Mouse (Mus musculus) midbrain, embryonic 14.5 days (tissue): ENCODE results near the gene Ppm1g. TPM values are rescaled to one million over a fixed set of nuclear protein-coding genes. Genes with fewer than 3 reads are reported as not detected.
"Not testable (repeated sequence)": the region's sequence is repeated elsewhere in the genome, so short reads cannot be mapped to it uniquely, and the experiment has no call there.

Experiments used
- ATAC-seq: fragments of 200-750 bp; cut with Nextera tagmentation; 2 replicates; pipeline ENCODE4 v1.8.0; 2017; ENCODE audit warnings: moderate number of reproducible peaks, moderate library complexity; ENCODE audit not compliant: low FRiP score, low TSS enrichment
- DNase-seq: peaks from one replicate; pipeline ENCODE4 v3.0.0-alpha.2; 2015
- H3K27ac ChIP-seq: fragments of 300-500 bp; sonication (generic); replicated peaks from 2 replicates; pipeline ENCODE4 v1.5.1; 2014; ENCODE audit warnings: mild to moderate bottlenecking, low read depth, low read length, moderate library complexity
- H3K27me3 ChIP-seq: fragments of 300-500 bp; sonication (generic); 2 replicates; pipeline ENCODE4 v1.6.1; 2014; ENCODE audit warnings: low read length, control low read depth, mixed read lengths; ENCODE audit not compliant: control insufficient read depth, insufficient read depth
- H3K36me3 ChIP-seq: fragments of 300-500 bp; sonication (generic); 2 replicates; pipeline ENCODE4 v1.6.1; 2014; ENCODE audit warnings: low read length, control low read depth; ENCODE audit not compliant: control insufficient read depth, insufficient read depth
- H3K4me1 ChIP-seq: fragments of 300-500 bp; sonication (generic); 2 replicates; pipeline ENCODE4 v1.6.1; 2014; ENCODE audit warnings: mild to moderate bottlenecking, antibody characterized with exemption, low read length, control low read depth; ENCODE audit not compliant: control insufficient read depth, insufficient read depth
- H3K4me2 ChIP-seq: fragments of 300-500 bp; sonication (generic); 2 replicates; pipeline ENCODE4 v1.6.1; 2014; ENCODE audit warnings: mild to moderate bottlenecking, low read length, moderate library complexity
- H3K4me3 ChIP-seq: fragments of 300-500 bp; sonication (generic); replicated peaks from 2 replicates; pipeline ENCODE4 v1.5.1; 2014; ENCODE audit warnings: low read depth, low read length
- H3K9ac ChIP-seq: fragments of 300-500 bp; sonication (generic); replicated peaks from 2 replicates; pipeline ENCODE4 v1.6.1; 2014; ENCODE audit warnings: mild to moderate bottlenecking, low read length, moderate library complexity
- H3K9me3 ChIP-seq: fragments of 300-500 bp; sonication (generic); 2 replicates; pipeline ENCODE4 v1.6.1; 2016; ENCODE audit warnings: low read length, control low read depth, mixed read lengths; ENCODE audit not compliant: control insufficient read depth
- WGBS: fragments of 180-500 bp; shearing (Covaris S2); extraction: QIAGEN DNeasy Blood & Tissue Kit; methylation state at CpG from one replicate; pipeline ENCODE4 v1.1.7; 2014; 5-methylcytosine and 5-hydroxymethylcytosine counted together
- polyA plus RNA-seq: library from polyadenylated mRNA; unstranded; fragments of >200 nt; fragmentation: Nextera tagmentation; extraction: Ambion mirVana; gene quantifications from 2 replicates; pipeline ENCODE4 v1.2.1, GENCODE M21; 2014

Ppm1g gene
- polyA plus RNA-seq, 1 experiment from 2014 or later = 162 TPM

DNA sequence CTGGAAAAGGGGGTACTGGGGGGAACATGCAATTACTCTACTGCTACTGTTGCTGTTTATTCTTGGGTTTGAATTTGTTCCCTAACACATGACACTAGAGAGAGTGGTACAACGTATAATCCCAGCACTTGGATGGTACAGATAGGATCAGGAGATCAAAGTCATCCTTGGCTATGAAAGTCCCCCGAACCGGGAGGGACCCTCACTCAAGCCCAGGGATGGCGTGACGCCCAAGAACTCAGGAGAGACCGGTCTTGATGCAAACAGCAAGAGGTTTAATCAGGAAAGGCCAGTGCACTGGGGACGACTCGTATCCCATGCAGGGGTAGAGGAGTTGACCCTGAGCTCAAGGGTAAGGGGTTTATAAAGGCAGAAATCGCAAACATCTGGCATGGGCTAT, 2.2 kb upstream of the Ppm1g start:
- Histone ChIP-seq H3K27ac (no peak overlapping the region), H3K4me1 (no peaks in the 10 kb centered on the region; the same call in 1 of the 2 replicates), H3K4me3 (no peak overlapping the region), H3K4me2 (no peak overlapping the region), H3K27me3 (no peaks in the 10 kb centered on the region), H3K36me3 (no peaks in the 10 kb centered on the region), H3K9me3 (no peaks in the 10 kb centered on the region), H3K9ac (no peak overlapping the region)
- 96% methylated on average over 9 of the region's 9 CpGs for WGBS
- ATAC-seq = no peak
- DNase-seq = no peak

DNA sequence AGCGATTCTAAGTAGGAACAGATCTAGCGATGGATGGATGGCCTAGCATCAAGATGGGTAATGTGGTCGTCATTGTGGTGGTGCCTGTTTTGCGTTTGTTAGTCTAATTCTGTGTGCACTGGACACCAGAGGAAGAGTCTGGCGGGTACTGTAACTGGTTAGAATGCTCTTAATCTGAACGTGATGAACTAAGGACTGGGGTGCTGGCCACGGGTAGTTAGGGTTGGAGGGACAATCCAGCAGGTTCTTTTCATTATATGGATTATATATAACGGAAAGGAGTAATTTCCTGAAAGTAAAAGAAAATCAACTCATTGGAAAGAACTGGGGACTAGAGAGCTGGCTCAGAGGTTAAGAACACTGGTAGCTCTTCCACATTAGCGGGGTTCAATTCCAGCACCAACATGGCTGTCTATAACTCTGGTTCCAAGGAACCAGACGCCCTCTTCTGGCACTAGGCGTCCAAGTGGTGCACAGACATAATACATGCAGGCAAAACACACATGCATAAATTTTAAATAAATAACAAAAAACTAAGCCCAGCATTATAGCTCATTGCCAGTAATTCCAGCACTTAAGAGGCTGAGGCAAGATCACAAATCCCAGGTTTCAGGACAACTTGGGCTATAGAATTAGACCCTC, 938 bp upstream of the Ppm1g start:
- ATAC-seq (no peak), DNase-seq (peak; percentile 82)
- Histone ChIP-seq H3K4me3 (peak overlapping the region; percentile 63), H3K9ac (peak overlapping the region; percentile 77), H3K27ac (peak overlapping the region; percentile 93), H3K36me3 (no peaks in the 10 kb centered on the region), H3K4me2 (peak overlapping the region; percentile 61), H3K9me3 (no peaks in the 10 kb centered on the region), H3K27me3 (no peaks in the 10 kb centered on the region), H3K4me1 (no peaks in the 10 kb centered on the region; the same call in 1 of the 2 replicates)
- 13% methylated on average over 11 of the region's 11 CpGs for WGBS

- H3K9ac ChIP-seq = peak overlapping the region; percentile 77
- ATAC-seq = peak; percentile 66
These were observed 508 bp downstream of the Ppm1g start for GRCm38 (mm10) chr5:31219911-31220447.

DNA sequence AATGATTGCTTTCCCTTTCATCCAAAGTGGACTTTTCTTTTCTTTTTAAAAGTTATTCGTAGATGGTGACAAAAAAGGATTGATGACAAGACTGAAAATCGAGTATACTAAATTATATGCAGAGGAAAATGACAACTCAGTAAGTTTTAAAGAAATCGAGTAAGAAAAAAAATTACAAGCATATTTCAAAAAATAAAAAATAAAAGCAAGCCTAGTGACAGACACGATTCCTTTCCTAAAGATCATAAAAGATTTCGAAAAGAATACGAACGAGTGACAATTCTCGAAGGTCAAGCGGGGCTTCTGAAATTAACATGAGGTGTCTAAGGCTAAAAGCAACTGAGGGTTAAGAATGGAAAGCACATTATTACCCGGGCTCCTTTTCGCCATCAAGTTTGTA, 1.0 kb downstream of the Ppm1g start:
- H3K4me2 ChIP-seq = peak overlapping the region; percentile 61
- ATAC-seq (no peak), DNase-seq (no peak)
- H3K36me3 ChIP-seq = no peaks in the 10 kb centered on the region
- no peaks in the 10 kb centered on the region for H3K27me3 ChIP-seq
- 3% methylated on average over 11 of the region's 11 CpGs for WGBS
- H3K27ac ChIP-seq = peak overlapping the region; percentile 93
- H3K9me3 ChIP-seq = no peaks in the 10 kb centered on the region
- peak overlapping the region; percentile 77 for H3K9ac ChIP-seq
- peak overlapping the region; percentile 63 for H3K4me3 ChIP-seq
- no peaks in the 10 kb centered on the region; the same call in 1 of the 2 replicates for H3K4me1 ChIP-seq

More at GRCm38 (mm10) chr5:31219911-31220447, 508 bp downstream of the Ppm1g start:
- peak; percentile 68 for DNase-seq
- Histone ChIP-seq H3K4me3 (peak overlapping the region; percentile 63), H3K36me3 (no peaks in the 10 kb centered on the region), H3K4me1 (no peaks in the 10 kb centered on the region; the same call in 1 of the 2 replicates), H3K9me3 (no peaks in the 10 kb centered on the region), H3K27me3 (no peaks in the 10 kb centered on the region), H3K4me2 (peak overlapping the region; percentile 61), H3K27ac (peak overlapping the region; percentile 93)
- under 1% methylated on average over 40 of the region's 40 CpGs for WGBS

DNA sequence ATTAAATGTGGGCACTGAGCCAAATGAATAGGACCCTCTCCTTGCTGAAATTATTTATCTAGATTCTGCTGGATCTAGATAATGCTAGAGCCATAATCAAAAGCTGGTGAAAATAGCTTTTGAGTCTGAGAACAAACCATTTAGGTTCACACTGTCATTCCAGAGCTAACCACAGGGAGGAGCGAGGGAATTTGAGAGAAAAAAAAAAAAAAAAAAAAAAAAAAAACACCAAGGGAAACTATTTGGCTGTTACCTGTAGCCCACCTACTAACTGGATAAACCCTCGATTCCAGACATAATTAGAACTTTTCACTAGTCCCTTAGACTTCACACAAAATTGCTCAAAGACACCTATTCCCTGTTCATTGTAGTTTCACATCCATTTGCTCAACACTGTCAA, 1.4 kb downstream of the Ppm1g start:
- peak; percentile 71 for DNase-seq
- Histone ChIP-seq H3K9me3 (no peaks in the 10 kb centered on the region), H3K27ac (no peak overlapping the region), H3K4me2 (peak overlapping the region; percentile 61), H3K9ac (no peak overlapping the region), H3K4me3 (peak overlapping the region; percentile 63), H3K4me1 (no peaks in the 10 kb centered on the region; the same call in 1 of the 2 replicates), H3K36me3 (no peaks in the 10 kb centered on the region), H3K27me3 (no peaks in the 10 kb centered on the region)
- no peak for ATAC-seq
- 4% methylated on average over 2 of the region's 2 CpGs for WGBS

- Histone ChIP-seq H3K4me1 (no peaks in the 10 kb centered on the region; the same call in 1 of the 2 replicates), H3K9ac (no peak overlapping the region), H3K4me2 (peak overlapping the region; percentile 61; the same call in 1 of the 2 replicates), H3K27me3 (no peaks in the 10 kb centered on the region), H3K36me3 (no peaks in the 10 kb centered on the region), H3K9me3 (no peaks in the 10 kb centered on the region), H3K27ac (no peak overlapping the region), H3K4me3 (no peak overlapping the region)
- 74% methylated on average over 7 of the region's 7 CpGs for WGBS
- ATAC-seq (no peak), DNase-seq (no peak)
These were observed 2.2 kb downstream of the Ppm1g start for GRCm38 (mm10) chr5:31218294-31218693.

GRCm38 (mm10) chr5:31216554-31216953, 3.9 kb downstream of the Ppm1g start:
- not testable (repeated sequence) for H3K4me2 ChIP-seq, H3K9me3 ChIP-seq, H3K4me3 ChIP-seq, H3K27me3 ChIP-seq, H3K9ac ChIP-seq, H3K36me3 ChIP-seq, H3K4me1 ChIP-seq, ATAC-seq, DNase-seq, H3K27ac ChIP-seq
- WGBS = 88% methylated on average over 6 of the region's 6 CpGs

GRCm38 (mm10) chr5:31204421-31204820, 16.1 kb downstream of the Ppm1g start:
- Histone ChIP-seq H3K27ac (no peak overlapping the region), H3K36me3 (peaks cover 66% of the 10 kb centered on the region), H3K4me3 (no peak overlapping the region), H3K4me2 (no peak overlapping the region), H3K9me3 (peaks cover 5% of the 10 kb centered on the region), H3K4me1 (peaks cover 10% of the 10 kb centered on the region; the same call in 1 of the 2 replicates), H3K27me3 (no peaks in the 10 kb centered on the region), H3K9ac (no peak overlapping the region)
- WGBS = 92% methylated on average over 6 of the region's 6 CpGs
- no peak for DNase-seq
- no peak for ATAC-seq

DNA sequence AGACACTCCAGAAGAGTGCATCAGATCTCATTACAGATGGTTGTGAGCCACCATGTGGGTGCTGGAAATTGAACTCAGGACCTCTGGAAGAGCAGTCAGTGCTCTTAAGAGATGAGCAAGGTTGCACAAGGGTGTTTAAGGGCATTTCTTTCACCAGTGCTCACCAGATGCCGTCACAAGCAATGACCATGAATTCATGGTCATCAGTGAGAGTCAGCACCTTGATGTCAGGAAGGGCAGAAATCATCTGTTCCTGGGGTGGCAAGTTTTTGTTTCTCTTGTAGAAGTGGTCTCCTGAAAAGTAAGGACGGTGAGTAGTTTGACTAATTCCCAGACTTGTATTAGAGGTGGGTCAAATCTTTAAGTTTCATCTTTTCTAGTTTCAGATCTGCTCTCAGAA, 16.6 kb downstream of the Ppm1g start:
- Histone ChIP-seq H3K4me3 (no peak overlapping the region), H3K4me2 (no peak overlapping the region), H3K36me3 (peaks cover 71% of the 10 kb centered on the region), H3K4me1 (peaks cover 10% of the 10 kb centered on the region; the same call in 1 of the 2 replicates), H3K9me3 (peaks cover 5% of the 10 kb centered on the region), H3K27ac (no peak overlapping the region), H3K27me3 (no peaks in the 10 kb centered on the region), H3K9ac (no peak overlapping the region)
- WGBS = 94% methylated on average over 2 of the region's 2 CpGs
- DNase-seq = no peak
- no peak for ATAC-seq
